Mouse (Mus musculus): ENCODE data around the gene Tef. TPM values are rescaled to one million over a fixed set of nuclear protein-coding genes. Genes with fewer than 3 reads are reported as not detected.
A peak's percentile ranks its signal among the peaks of the same experiment; 100 is the strongest.

The Tef gene
- polyA plus RNA-seq, 1 experiment from 2014 or later: 16.8 TPM

- H3K4me1 ChIP-seq (replicated peaks; ENCODE audit: control insufficient read depth, insufficient read depth, low read length): peaks cover 11% of the 10 kb centered on the region
- no peak overlapping the region for H3K27ac ChIP-seq
- peaks cover 43% of the 10 kb centered on the region for H3K36me3 ChIP-seq (replicated peaks; ENCODE audit: control insufficient read depth, insufficient read depth)
- WGBS: 97% methylated on average over 15 of the region's 15 CpGs
- no peaks in the 10 kb centered on the region for H3K27me3 ChIP-seq (ENCODE audit: control insufficient read depth, insufficient read depth, low read length)
- ATAC-seq (ENCODE audit: low FRiP score) (no peak), DNase-seq (ENCODE audit: low spot score) (no peak)
- no peaks in the 10 kb centered on the region for H3K9me3 ChIP-seq (ENCODE audit: control insufficient read depth, low read length)
- no peak overlapping the region for H3K9ac ChIP-seq
- H3K4me3 ChIP-seq (replicated peaks; ENCODE audit: low read length): no peak overlapping the region
- no peak overlapping the region for H3K4me2 ChIP-seq (replicated peaks)
These were observed 49.2 kb downstream of the Tef start for GRCm38 (mm10) chr15:81851375-81851774.

DNA sequence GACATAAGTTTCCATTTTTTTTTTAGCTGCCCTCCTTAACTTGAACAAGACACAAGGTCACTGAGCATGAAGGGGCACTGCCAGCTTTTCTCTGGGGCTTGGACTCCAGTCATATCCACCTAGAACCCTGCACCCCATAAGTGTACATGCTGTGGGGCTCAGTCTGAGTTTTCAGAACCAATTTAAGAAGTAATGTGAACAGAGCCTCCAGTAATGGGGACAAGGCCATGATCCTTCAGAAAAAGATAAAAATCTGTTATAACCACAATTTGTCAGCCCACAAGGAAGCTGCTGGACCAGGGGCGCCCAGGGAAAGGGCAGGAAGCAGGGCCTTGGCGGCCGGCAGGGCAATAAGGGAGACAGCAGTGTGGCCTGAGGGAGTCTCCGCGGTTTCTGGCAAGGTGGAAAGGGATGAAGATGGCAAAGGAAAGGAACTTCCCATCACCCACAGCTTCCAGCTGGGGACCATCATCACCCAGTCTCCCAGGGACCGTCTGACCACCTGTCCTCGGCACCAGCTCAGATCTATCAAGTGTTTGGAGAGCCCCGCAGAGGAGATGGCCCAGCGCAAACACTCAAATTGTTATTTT lies 50.3 kb downstream of the Tef start:
- Histone ChIP-seq H3K9ac (no peak overlapping the region), H3K4me1 (replicated peaks; ENCODE audit: control insufficient read depth, insufficient read depth, low read length) (peaks cover 11% of the 10 kb centered on the region), H3K4me2 (replicated peaks) (no peak overlapping the region), H3K9me3 (ENCODE audit: control insufficient read depth, low read length) (no peaks in the 10 kb centered on the region), H3K4me3 (replicated peaks; ENCODE audit: low read length) (no peak overlapping the region), H3K27me3 (ENCODE audit: control insufficient read depth, insufficient read depth, low read length) (no peaks in the 10 kb centered on the region), H3K36me3 (replicated peaks; ENCODE audit: control insufficient read depth, insufficient read depth) (peaks cover 42% of the 10 kb centered on the region), H3K27ac (no peak overlapping the region)
- no peak for DNase-seq (ENCODE audit: low spot score)
- WGBS: 93% methylated on average over 9 of the region's 9 CpGs
- no peak for ATAC-seq (ENCODE audit: low FRiP score)

- Histone ChIP-seq H3K9me3 (ENCODE audit: control insufficient read depth, low read length) (no peaks in the 10 kb centered on the region), H3K4me2 (replicated peaks) (no peak overlapping the region), H3K9ac (no peak overlapping the region), H3K27ac (no peak overlapping the region), H3K27me3 (ENCODE audit: control insufficient read depth, insufficient read depth, low read length) (no peaks in the 10 kb centered on the region), H3K4me3 (replicated peaks; ENCODE audit: low read length) (no peak overlapping the region), H3K36me3 (replicated peaks; ENCODE audit: control insufficient read depth, insufficient read depth) (peaks cover 36% of the 10 kb centered on the region), H3K4me1 (replicated peaks; ENCODE audit: control insufficient read depth, insufficient read depth, low read length) (peaks cover 11% of the 10 kb centered on the region)
- DNase-seq (ENCODE audit: low spot score) (no peak), ATAC-seq (ENCODE audit: low FRiP score) (no peak)
- WGBS: 90% methylated on average over 7 of the region's 7 CpGs
These were observed 50.9 kb downstream of the Tef start for GRCm38 (mm10) chr15:81853081-81853480.

- Histone ChIP-seq H3K9me3 (ENCODE audit: control insufficient read depth, low read length) (no peaks in the 10 kb centered on the region), H3K27ac (peak overlapping the region; percentile 76; the same call in 1 of the 2 replicates), H3K36me3 (replicated peaks; ENCODE audit: control insufficient read depth, insufficient read depth) (peaks cover 7% of the 10 kb centered on the region), H3K27me3 (ENCODE audit: control insufficient read depth, insufficient read depth, low read length) (no peaks in the 10 kb centered on the region), H3K9ac (peak overlapping the region; percentile 86), H3K4me3 (replicated peaks; ENCODE audit: low read length) (peak overlapping the region; percentile 94), H3K4me1 (replicated peaks; ENCODE audit: control insufficient read depth, insufficient read depth, low read length) (peaks cover 21% of the 10 kb centered on the region), H3K4me2 (replicated peaks) (peak overlapping the region; percentile 98)
- under 1% methylated on average over 28 of the region's 28 CpGs for WGBS
- ATAC-seq (ENCODE audit: low FRiP score): peak; percentile 90
- DNase-seq (ENCODE audit: low spot score): peak; percentile 86
These were observed 54.0 kb downstream of the Tef start for GRCm38 (mm10) chr15:81856030-81856790.

- Histone ChIP-seq H3K9me3 (ENCODE audit: control insufficient read depth, low read length) (no peaks in the 10 kb centered on the region), H3K27me3 (ENCODE audit: control insufficient read depth, insufficient read depth, low read length) (no peaks in the 10 kb centered on the region), H3K27ac (peak overlapping the region; percentile 97), H3K9ac (peak overlapping the region; percentile 86), H3K4me2 (replicated peaks) (peak overlapping the region; percentile 98), H3K4me3 (replicated peaks; ENCODE audit: low read length) (peak overlapping the region; percentile 94), H3K4me1 (replicated peaks; ENCODE audit: control insufficient read depth, insufficient read depth, low read length) (peaks cover 21% of the 10 kb centered on the region), H3K36me3 (replicated peaks; ENCODE audit: control insufficient read depth, insufficient read depth) (no peaks in the 10 kb centered on the region; the same call in 1 of the 2 replicates)
- no peak for DNase-seq (ENCODE audit: low spot score)
- ATAC-seq (ENCODE audit: low FRiP score): no peak
- 2% methylated on average over 14 of the region's 14 CpGs for WGBS
These were observed 54.9 kb downstream of the Tef start for GRCm38 (mm10) chr15:81856938-81857723.

DNA sequence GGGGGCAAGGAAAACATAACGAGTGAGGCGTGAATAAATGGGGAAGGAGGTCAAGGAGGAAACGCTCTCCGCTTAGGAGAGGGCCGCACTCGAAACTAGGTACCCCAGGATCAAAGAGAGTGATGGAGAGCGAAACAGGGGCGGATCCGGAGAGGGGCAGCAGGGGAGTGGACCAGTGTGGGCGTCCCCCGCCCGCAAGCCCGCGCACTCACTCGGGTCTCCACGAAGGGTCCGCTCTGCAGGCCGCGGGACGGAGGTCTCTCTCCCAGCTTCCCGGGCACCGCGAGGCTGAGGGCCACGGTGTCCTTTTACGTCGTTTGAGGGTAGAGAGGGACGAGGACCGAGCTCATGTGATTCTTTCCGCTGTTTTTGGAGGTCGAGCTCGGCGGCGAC lies 55.5 kb downstream of the Tef start:
- H3K4me1 ChIP-seq (replicated peaks; ENCODE audit: control insufficient read depth, insufficient read depth, low read length): peaks cover 21% of the 10 kb centered on the region
- H3K36me3 ChIP-seq (replicated peaks; ENCODE audit: control insufficient read depth, insufficient read depth): no peaks in the 10 kb centered on the region; the same call in 1 of the 2 replicates
- ATAC-seq (ENCODE audit: low FRiP score) (no peak), DNase-seq (ENCODE audit: low spot score) (no peak)
- WGBS: 0% methylated on average over 33 of the region's 33 CpGs
- H3K4me2 ChIP-seq (replicated peaks): peak overlapping the region; percentile 98
- peak overlapping the region; percentile 86 for H3K9ac ChIP-seq
- peak overlapping the region; percentile 94 for H3K4me3 ChIP-seq (replicated peaks; ENCODE audit: low read length)
- no peaks in the 10 kb centered on the region for H3K27me3 ChIP-seq (ENCODE audit: control insufficient read depth, insufficient read depth, low read length)
- peak overlapping the region; percentile 97 for H3K27ac ChIP-seq
- H3K9me3 ChIP-seq (ENCODE audit: control insufficient read depth, low read length): no peaks in the 10 kb centered on the region

DNA sequence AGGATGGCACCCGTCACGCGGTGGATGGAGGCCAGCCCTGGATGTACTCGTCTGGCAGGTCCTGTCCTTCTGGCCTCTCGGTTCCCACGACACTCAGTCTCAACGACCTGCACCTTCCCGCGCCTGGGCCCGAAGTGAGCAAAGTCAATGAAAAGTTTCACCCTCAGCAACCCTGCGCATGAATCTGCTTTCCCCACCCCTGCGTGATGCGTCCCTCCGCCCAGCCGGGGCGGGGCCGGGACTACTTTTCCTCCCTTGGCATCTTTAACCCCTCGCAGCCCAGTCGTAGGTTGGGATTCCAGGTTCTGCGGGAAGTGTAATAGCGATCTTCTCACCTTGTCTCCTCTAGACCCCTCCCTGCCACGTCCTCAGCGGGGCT lies 55.9 kb downstream of the Tef start:
- 0 out of 2 replicates have a peak, but pooled peaks have one; percentile 4 for ATAC-seq (ENCODE audit: low FRiP score)
- no peaks in the 10 kb centered on the region for H3K9me3 ChIP-seq (ENCODE audit: control insufficient read depth, low read length)
- H3K4me1 ChIP-seq (replicated peaks; ENCODE audit: control insufficient read depth, insufficient read depth, low read length): peaks cover 21% of the 10 kb centered on the region
- H3K27me3 ChIP-seq (ENCODE audit: control insufficient read depth, insufficient read depth, low read length): no peaks in the 10 kb centered on the region
- 0% methylated on average over 23 of the region's 23 CpGs for WGBS
- peak; percentile 92 for DNase-seq (ENCODE audit: low spot score)
- peak overlapping the region; percentile 97 for H3K27ac ChIP-seq
- no peaks in the 10 kb centered on the region; the same call in 1 of the 2 replicates for H3K36me3 ChIP-seq (replicated peaks; ENCODE audit: control insufficient read depth, insufficient read depth)
- H3K4me2 ChIP-seq (replicated peaks): peak overlapping the region; percentile 98
- H3K4me3 ChIP-seq (replicated peaks; ENCODE audit: low read length): peak overlapping the region; percentile 94
- H3K9ac ChIP-seq: peak overlapping the region; percentile 86

GRCm38 (mm10) chr15:81858517-81859329 lies 56.5 kb downstream of the Tef start, which contains the start of gene Tob2:
Tob2 (minus strand) TSS chr15:81858796.
- peaks cover 5% of the 10 kb centered on the region for H3K36me3 ChIP-seq (replicated peaks; ENCODE audit: control insufficient read depth, insufficient read depth)
- ATAC-seq (ENCODE audit: low FRiP score): 0 out of 2 replicates have a peak, but pooled peaks have one; percentile 7
- H3K27ac ChIP-seq: peak within 1 kb of the TSS; percentile 97
- H3K27me3 ChIP-seq (ENCODE audit: control insufficient read depth, insufficient read depth, low read length): no peaks in the 10 kb centered on the region
- no peaks in the 10 kb centered on the region for H3K9me3 ChIP-seq (ENCODE audit: control insufficient read depth, low read length)
- H3K4me3 ChIP-seq (replicated peaks; ENCODE audit: low read length): peak within 1 kb of the TSS; percentile 94
- peak within 1 kb of the TSS; percentile 98 for H3K4me2 ChIP-seq (replicated peaks)
- H3K9ac ChIP-seq: peak within 1 kb of the TSS; percentile 86
- WGBS: under 1% methylated on average over 44 of the region's 44 CpGs
- peaks cover 21% of the 10 kb centered on the region for H3K4me1 ChIP-seq (replicated peaks; ENCODE audit: control insufficient read depth, insufficient read depth, low read length)
- DNase-seq (ENCODE audit: low spot score): peak; percentile 39

Data from hindbrain, embryonic 14.5 days (tissue).